Comparison of ENCODE assay signal across 9 mouse cellular contexts in the genomic region with DNA sequence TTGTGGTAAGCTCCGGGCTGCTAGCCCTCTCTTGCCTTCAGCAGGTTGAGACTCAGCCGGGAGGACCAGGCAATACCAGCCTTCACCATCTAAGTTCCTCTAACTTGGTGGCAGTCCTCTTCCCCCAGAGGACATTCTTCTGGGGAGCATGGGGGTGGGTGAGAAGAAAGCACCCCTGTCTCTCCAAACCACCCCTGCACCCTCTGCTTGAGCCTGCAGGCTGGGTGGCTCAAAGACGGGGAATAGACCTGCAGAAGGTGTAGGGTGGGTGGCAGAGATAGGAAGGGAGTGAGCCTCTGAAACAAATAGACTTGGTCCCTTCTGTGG. TPM values are rescaled to one million over a fixed set of nuclear protein-coding genes. Genes with fewer than 3 reads are reported as not detected.
DNase-seq lines count a peak whose midpoint lies in the region; ATAC-seq lines count a peak whose summit lies in the region.
"Had no signal": no experiment of that assay in that cellular context is flagged by ENCODE, and none has a peak within 500 bp of the region (broad histone marks: within the 10 kb centered on the region; RNA-seq: fewer than 3 reads in every experiment).

No protein-coding gene starts in this region.

- H3K4me1 ChIP-seq in heart, embryonic 16.5 days (ENCODE audit: control insufficient read depth, insufficient read depth, low read length): peaks cover 4% of the 10 kb centered on the region
- H3K4me1 ChIP-seq in hindbrain, embryonic 13.5 days (replicated peaks): peaks cover 14% of the 10 kb centered on the region; the same call in 1 of the 2 replicates
- peaks cover 8% of the 10 kb centered on the region; the same call in 1 of the 2 replicates for H3K4me1 ChIP-seq in midbrain, embryonic 14.5 days (ENCODE audit: control insufficient read depth, insufficient read depth, low read length)

- no peak for ATAC-seq in heart, embryonic 16.5 days (replicated peaks; ENCODE audit: extremely low read depth, insufficient read depth, low FRiP score)
- no peak for ATAC-seq in hindbrain, embryonic 13.5 days (ENCODE audit: low FRiP score)
- peak; percentile 19; the same call in 1 of the 2 replicates for ATAC-seq in midbrain, embryonic 14.5 days (ENCODE audit: low FRiP score, low TSS enrichment)
- ATAC-seq in megakaryocyte-erythroid progenitor cell, adult 5-6 weeks (replicated peaks; ENCODE audit: low FRiP score, low TSS enrichment, poor library complexity, severe bottlenecking): no peak

- no peaks in the 10 kb centered on the region for H3K9me3 ChIP-seq in heart, embryonic 16.5 days (replicated peaks; ENCODE audit: control insufficient read depth, low read length)
- no peaks in the 10 kb centered on the region for H3K9me3 ChIP-seq in hindbrain, embryonic 13.5 days
- no peaks in the 10 kb centered on the region for H3K9me3 ChIP-seq in midbrain, embryonic 14.5 days (ENCODE audit: control insufficient read depth, low read length)

- peak overlapping the region; percentile 97 for H3K4me2 ChIP-seq in heart, embryonic 16.5 days (ENCODE audit: low read depth, low read length)
- H3K4me2 ChIP-seq in hindbrain, embryonic 13.5 days: peak overlapping the region; percentile 88
- H3K4me2 ChIP-seq in midbrain, embryonic 14.5 days (ENCODE audit: low read length): peak overlapping the region; percentile 92

- H3K9ac ChIP-seq in heart, embryonic 16.5 days (ENCODE audit: low read length): peak overlapping the region; percentile 74
- peak overlapping the region; percentile 87 for H3K9ac ChIP-seq in hindbrain, embryonic 13.5 days
- H3K9ac ChIP-seq in midbrain, embryonic 14.5 days (replicated peaks; ENCODE audit: low read length): peak overlapping the region; percentile 87

- H3K36me3 ChIP-seq in heart, embryonic 16.5 days (ENCODE audit: control insufficient read depth, insufficient read depth): no peaks in the 10 kb centered on the region
- no peaks in the 10 kb centered on the region for H3K36me3 ChIP-seq in hindbrain, embryonic 13.5 days
- H3K36me3 ChIP-seq in midbrain, embryonic 14.5 days (ENCODE audit: control insufficient read depth, insufficient read depth, low read length): no peaks in the 10 kb centered on the region

- peak overlapping the region; percentile 68 for H3K4me3 ChIP-seq in heart, embryonic 16.5 days (ENCODE audit: low read length)
- peak overlapping the region; percentile 73 for H3K4me3 ChIP-seq in hindbrain, embryonic 13.5 days
- H3K4me3 ChIP-seq in midbrain, embryonic 14.5 days (replicated peaks; ENCODE audit: low read depth, low read length): peak overlapping the region; percentile 69

- intact Hi-C loops in heart, postnatal 36 days (cut with DNase I): no loop called here

- H3K27me3 ChIP-seq in heart, embryonic 16.5 days (ENCODE audit: control insufficient read depth, insufficient read depth, low read length): peaks cover 12% of the 10 kb centered on the region
- H3K27me3 ChIP-seq in hindbrain, embryonic 13.5 days: peaks cover 18% of the 10 kb centered on the region
- peaks cover 4% of the 10 kb centered on the region; the same call in 1 of the 2 replicates for H3K27me3 ChIP-seq in midbrain, embryonic 14.5 days (ENCODE audit: control insufficient read depth, insufficient read depth, low read length)

- no peak overlapping the region for H3K27ac ChIP-seq in heart, embryonic 16.5 days (ENCODE audit: low read length)
- peak overlapping the region; percentile 82 for H3K27ac ChIP-seq in hindbrain, embryonic 13.5 days
- H3K27ac ChIP-seq in midbrain, embryonic 14.5 days (replicated peaks; ENCODE audit: low read depth, low read length): peak overlapping the region; percentile 78

- WGBS in heart, embryonic 16.5 days: 15% methylated on average over 3 of the region's 3 CpGs
- 27% methylated on average over 3 of the region's 3 CpGs for WGBS in hindbrain, embryonic 13.5 days
- 12% methylated on average over 3 of the region's 3 CpGs for WGBS in midbrain, embryonic 14.5 days

- no peak for DNase-seq in heart, postnatal 36 days
- peak; percentile 74 for DNase-seq in brain, adult 2 months (ENCODE audit: low read depth, low spot score)
- DNase-seq in midbrain, embryonic 14.5 days: no peak
- DNase-seq in adrenal gland, postnatal 4 days (ENCODE audit: low spot score in 2 of 2): no peak
- DNase-seq in spleen, adult 18-20 months: no peak
- DNase-seq: cerebellum, adult 9-10 months had no signal

RNA-seq across cellular contexts. Expression of a gene that starts 1.3 kb away (rescaled TPM):
- 2.5 and 3.1 TPM in 2 replicates for polyA plus RNA-seq in heart, embryonic 16.5 days (2015; fragmentation: Nextera tagmentation; extraction: Ambion mirVana)
- total RNA-seq in heart, postnatal 36 days (2021): under 1 TPM; 0.08 to 0.33 TPM
- 2.3 and 2.5 TPM in 2 replicates for polyA plus RNA-seq in hindbrain, embryonic 13.5 days (2015; fragmentation: Nextera tagmentation; extraction: Ambion mirVana)
- 5.8 and 6.6 TPM in 2 replicates for polyA plus RNA-seq in midbrain, embryonic 14.5 days (2014; fragmentation: Nextera tagmentation; extraction: Ambion mirVana)
- 1 to 10 TPM; 1.3 to 1.6 TPM for total RNA-seq in adrenal gland, postnatal 4 days (2021)
- total RNA-seq in megakaryocyte-erythroid progenitor cell, adult 5-6 weeks (2014; fragmentation: Nextera tagmentation): not detected in 2 replicates
- total RNA-seq in megakaryocyte-erythroid progenitor cell, adult 5-6 weeks (2017): not detected in 2 replicates
